Mouse (Mus musculus): Measurements from ENCODE around the gene Slc39a13.

GRCm38 (mm10) chr2:91052752-91053151 is 17.5 kb downstream of the Slc39a13 start:
- no peak for TF ChIP-seq CTCF (IDR thresholded peaks at IDR 0.05; ENCODE audit: low read depth, low read length)
- no peak for TF ChIP-seq POLR2A (IDR thresholded peaks at IDR 0.05; ENCODE audit: borderline replicate concordance, low read depth, low read length)

Measured in bone marrow macrophage, adult 2 months (primary cell).